Mouse (Mus musculus) adrenal gland, postnatal 4 days (tissue): ENCODE data around the gene Dus3l. TPM values are rescaled to one million over a fixed set of nuclear protein-coding genes. Genes with fewer than 3 reads are reported as not detected.

Experiments
- DNase-seq, 2 experiments: peaks; one replicate each; pipeline ENCODE4 v3.0.0; 2021 to 2022; ENCODE audit warnings: low spot score in 2 of 2, mixed read lengths in 2 of 2
- total RNA-seq, 2 experiments: library from RNA; stranded (reverse); gene quantifications; 2 replicates each; pipeline ENCODE4 v1.2.3; 2021

Dus3l gene
- total RNA-seq, 2 experiments from 2014 or later: 53.0 to 56.2 TPM

GRCm38 (mm10) chr17:56788886-56789285 is 24.3 kb downstream of the Dus3l start:
- no peak for DNase-seq

GRCm38 (mm10) chr17:56789286-56789685 is 24.7 kb downstream of the Dus3l start:
- no peak for DNase-seq

- no peak for DNase-seq
These were observed 28.0 kb downstream of the Dus3l start for GRCm38 (mm10) chr17:56792588-56792987.

- no peak for DNase-seq
These were observed 29.2 kb downstream of the Dus3l start for GRCm38 (mm10) chr17:56793614-56794319.

- no peak for DNase-seq
These were observed 34.7 kb downstream of the Dus3l start for GRCm38 (mm10) chr17:56799276-56799675.

GRCm38 (mm10) chr17:56802065-56802464 is 37.5 kb downstream of the Dus3l start:
- DNase-seq: no peak

- no peak for DNase-seq
These were observed 40.4 kb downstream of the Dus3l start for GRCm38 (mm10) chr17:56804952-56805351.

- no peak for DNase-seq
These were observed 41.2 kb downstream of the Dus3l start for GRCm38 (mm10) chr17:56805784-56806183.

GRCm38 (mm10) chr17:56808518-56808917 is 44.0 kb downstream of the Dus3l start:
- peak in 1 of 2 experiments; percentile 63 for DNase-seq

GRCm38 (mm10) chr17:56810245-56810644 is 45.7 kb downstream of the Dus3l start:
- peak; percentile 80 to 87 for DNase-seq

- DNase-seq: peak in 1 of 2 experiments; percentile 44
These were observed 49.9 kb downstream of the Dus3l start for GRCm38 (mm10) chr17:56814316-56815056.

- no peak for DNase-seq
These were observed 50.4 kb downstream of the Dus3l start for GRCm38 (mm10) chr17:56815057-56815345.

GRCm38 (mm10) chr17:56818067-56818636 is 53.6 kb downstream of the Dus3l start:
- no peak for DNase-seq

- DNase-seq: no peak
These were observed 54.5 kb downstream of the Dus3l start for GRCm38 (mm10) chr17:56819032-56819545.

Other genes with a start within 250 kb of the Dus3l start
- gene Gm20219, start 210.4 kb upstream of the Dus3l start, total RNA-seq: 1 to 10 TPM; 1.4 to 1.9 TPM
- 100 to 1,000 TPM; 153 to 170 TPM for gene Safb2, start 180.2 kb upstream of the Dus3l start, total RNA-seq
- 100 to 1,000 TPM; 168 to 177 TPM for gene Safb, start 179.9 kb upstream of the Dus3l start, total RNA-seq
- 100 to 1,000 TPM; 294 to 338 TPM for gene 2410015M20Rik, start 155.0 kb upstream of the Dus3l start, total RNA-seq
- 1,000 to 10,000 TPM; 1,222 to 1,358 TPM for gene Rpl36, start 151.3 kb upstream of the Dus3l start, total RNA-seq
- gene Lonp1, start 137.9 kb upstream of the Dus3l start, total RNA-seq: 100 to 1,000 TPM; 306 to 318 TPM
- 1 to 10 TPM; 2.4 to 2.7 TPM for gene Catsperd, start 136.6 kb upstream of the Dus3l start, total RNA-seq
- 10 to 100 TPM; 88.1 to 89.6 TPM for gene Ranbp3, start 91.5 kb upstream of the Dus3l start, total RNA-seq
- gene Ndufa11, start 47.0 kb upstream of the Dus3l start, total RNA-seq: 100 to 1,000 TPM; 244 to 256 TPM
- 10 to 100 TPM; 31.4 to 34.4 TPM for gene Vmac, start 46.7 kb upstream of the Dus3l start, total RNA-seq
- 1 to 10 TPM; 4.1 to 5.2 TPM for gene Nrtn, start 7.2 kb upstream of the Dus3l start, total RNA-seq
- gene Prr22, start 5.5 kb downstream of the Dus3l start, total RNA-seq: under 1 TPM; 0.76 to 0.90 TPM
- gene Rfx2, start 66.3 kb downstream of the Dus3l start, total RNA-seq: 1 to 10 TPM; 7.4 to 7.6 TPM
- gene Acsbg2, start 109.7 kb downstream of the Dus3l start, total RNA-seq: under 1 TPM in 1 of 2 experiments, not detected in 1; 0.25 TPM
- 1 to 10 TPM; 1.1 to 2.7 TPM for gene 1700061G19Rik, start 110.7 kb downstream of the Dus3l start, total RNA-seq
- gene Mllt1, start 170.7 kb downstream of the Dus3l start, total RNA-seq: 10 to 100 TPM; 34.4 to 38.9 TPM
- gene Acer1, start 217.4 kb downstream of the Dus3l start, total RNA-seq: under 1 TPM; 0.17 to 0.28 TPM
- gene Clpp, start 225.5 kb downstream of the Dus3l start, total RNA-seq: 10 to 100 TPM; 79.6 to 82.7 TPM
- gene Alkbh7, start 232.6 kb downstream of the Dus3l start, total RNA-seq: 10 to 100 TPM; 63.6 to 63.7 TPM
- gene Pspn, start 235.3 kb downstream of the Dus3l start, total RNA-seq: 1 to 10 TPM in 1 of 2 experiments, not detected in 1; 1.8 TPM
- 10 to 100 TPM; 55.7 to 58.6 TPM for gene Gtf2f1, start 246.5 kb downstream of the Dus3l start, total RNA-seq
- gene Gm17949, start 246.7 kb downstream of the Dus3l start, total RNA-seq: under 1 TPM; 0.25 to 0.45 TPM